Mouse (Mus musculus): Measurements from ENCODE around the gene Kcnj10. TPM values are rescaled to one million over a fixed set of nuclear protein-coding genes. Genes with fewer than 3 reads are reported as not detected.

Gene Kcnj10
- total RNA-seq, 2 experiments from 2014 or later: 0.10 to 0.14 TPM

GRCm38 (mm10) chr1:172327206-172328001, 13.6 kb upstream of the Kcnj10 start:
- intact Hi-C loops (cut with DNase I): no loop called here

GRCm38 (mm10) chr1:172328041-172328440, 13.0 kb upstream of the Kcnj10 start:
- intact Hi-C loops (cut with DNase I): no loop called here
- no peak for DNase-seq (ENCODE audit: low spot score)

More at GRCm38 (mm10) chr1:172327206-172328001, 13.6 kb upstream of the Kcnj10 start:
- DNase-seq (ENCODE audit: low spot score): no peak

GRCm38 (mm10) chr1:172328461-172328860, 12.5 kb upstream of the Kcnj10 start:
- DNase-seq (ENCODE audit: low spot score): no peak
- intact Hi-C loops (cut with DNase I): no loop called here

GRCm38 (mm10) chr1:172329131-172329530, 11.9 kb upstream of the Kcnj10 start, which contains the start of gene Kcnj9:
Gene Kcnj9 (minus strand): TSS chr1:172329318.
- no peak for DNase-seq (ENCODE audit: low spot score)
- intact Hi-C loops (cut with DNase I): no loop called here

- DNase-seq (ENCODE audit: low spot score): no peak
- intact Hi-C loops (cut with DNase I): no loop called here
Observed at GRCm38 (mm10) chr1:172329616-172330015, 11.4 kb upstream of the Kcnj10 start.

GRCm38 (mm10) chr1:172331422-172331947, 9.5 kb upstream of the Kcnj10 start:
- intact Hi-C loops (cut with DNase I): no loop called here
- DNase-seq (ENCODE audit: low spot score): no peak

GRCm38 (mm10) chr1:172332925-172333324, 8.1 kb upstream of the Kcnj10 start:
- DNase-seq (ENCODE audit: low spot score): no peak
- intact Hi-C loops (cut with DNase I): no loop called here

GRCm38 (mm10) chr1:172333512-172333911, 7.5 kb upstream of the Kcnj10 start:
- intact Hi-C loops (cut with DNase I): no loop called here
- DNase-seq (ENCODE audit: low spot score): no peak

GRCm38 (mm10) chr1:172335804-172336203, 5.2 kb upstream of the Kcnj10 start:
- no peak for DNase-seq (ENCODE audit: low spot score)
- intact Hi-C loops (cut with DNase I): no loop called here

GRCm38 (mm10) chr1:172337411-172338185, 3.4 kb upstream of the Kcnj10 start:
- intact Hi-C loops (cut with DNase I): no loop called here
- DNase-seq (ENCODE audit: low spot score): no peak

- intact Hi-C loops (cut with DNase I): no loop called here
- DNase-seq (ENCODE audit: low spot score): no peak
Observed at GRCm38 (mm10) chr1:172341386-172341785, 376 bp downstream of the Kcnj10 start.

- intact Hi-C loops (cut with DNase I): no loop called here
- no peak for DNase-seq (ENCODE audit: low spot score)
Observed at GRCm38 (mm10) chr1:172342729-172343128, 1.7 kb downstream of the Kcnj10 start.

GRCm38 (mm10) chr1:172343914-172344313, 2.9 kb downstream of the Kcnj10 start:
- no peak for DNase-seq (ENCODE audit: low spot score)
- intact Hi-C loops (cut with DNase I): no loop called here

- intact Hi-C loops (cut with DNase I): no loop called here
- no peak for DNase-seq (ENCODE audit: low spot score)
Observed at GRCm38 (mm10) chr1:172344820-172345219, 3.8 kb downstream of the Kcnj10 start.

- DNase-seq (ENCODE audit: low spot score): no peak
- intact Hi-C loops (cut with DNase I): no loop called here
Observed at GRCm38 (mm10) chr1:172346707-172347106, 5.7 kb downstream of the Kcnj10 start.

- intact Hi-C loops (cut with DNase I): no loop called here
- no peak for DNase-seq (ENCODE audit: low spot score)
Observed at GRCm38 (mm10) chr1:172347382-172347781, 6.4 kb downstream of the Kcnj10 start.

- intact Hi-C loops (cut with DNase I): no loop called here
- no peak for DNase-seq (ENCODE audit: low spot score)
Observed at GRCm38 (mm10) chr1:172349504-172349903, 8.5 kb downstream of the Kcnj10 start.

GRCm38 (mm10) chr1:172349916-172350812, 9.2 kb downstream of the Kcnj10 start:
- intact Hi-C loops (cut with DNase I): no loop called here
- DNase-seq (ENCODE audit: low spot score): no peak

GRCm38 (mm10) chr1:172352001-172352400, 11.0 kb downstream of the Kcnj10 start:
- intact Hi-C loops (cut with DNase I): no loop called here
- no peak for DNase-seq (ENCODE audit: low spot score)

- intact Hi-C loops (cut with DNase I): no loop called here
- DNase-seq (ENCODE audit: low spot score): no peak
Observed at GRCm38 (mm10) chr1:172352453-172352852, 11.4 kb downstream of the Kcnj10 start.
